In genomic region chr9:83609422-83610297, GRCm38 (mm10) we compare ENCODE assay signal across 9 mouse cellular contexts.
DNase-seq lines count a peak whose midpoint lies in the region; ATAC-seq and TF ChIP-seq lines count a peak whose summit lies in the region.
"Had no signal": no experiment of that assay in that cellular context is flagged by ENCODE, and none has a peak within 500 bp of the region (broad histone marks: within the 10 kb centered on the region; RNA-seq: fewer than 3 reads in every experiment).

No protein-coding gene starts in this region.

- H3K4me3 ChIP-seq in forebrain, postnatal 0 days (ENCODE audit: low read depth, low read length): no peak overlapping the region
- no peak overlapping the region for H3K4me3 ChIP-seq in hindbrain, embryonic 14.5 days (replicated peaks; ENCODE audit: low read length)
- H3K4me3 ChIP-seq: myocyte had no signal

- H3K4me2 ChIP-seq in forebrain, postnatal 0 days (ENCODE audit: low read depth): no peak overlapping the region
- H3K4me2 ChIP-seq in hindbrain, embryonic 14.5 days (replicated peaks): no peak overlapping the region

- no peaks in the 10 kb centered on the region for H3K4me1 ChIP-seq in forebrain, postnatal 0 days (ENCODE audit: insufficient read depth)
- H3K4me1 ChIP-seq in hindbrain, embryonic 14.5 days (replicated peaks; ENCODE audit: control insufficient read depth, insufficient read depth, low read length): peaks cover 12% of the 10 kb centered on the region

- 33% methylated on average over 9 of the region's 9 CpGs for WGBS in forebrain, postnatal 0 days
- WGBS in hindbrain, embryonic 14.5 days: 43% methylated on average over 9 of the region's 9 CpGs

- H3K9me3 ChIP-seq in forebrain, postnatal 0 days (ENCODE audit: low read length): no peaks in the 10 kb centered on the region
- no peaks in the 10 kb centered on the region for H3K9me3 ChIP-seq in hindbrain, embryonic 14.5 days (ENCODE audit: control insufficient read depth, low read length)

- H3K27ac ChIP-seq in forebrain, postnatal 0 days (ENCODE audit: low read depth, low read length): 0 out of 2 replicates have a peak overlapping the region, but pooled peaks have one; percentile 16
- H3K27ac ChIP-seq in hindbrain, embryonic 14.5 days: 0 out of 2 replicates have a peak overlapping the region, but pooled peaks have one; percentile 17

- H3K9ac ChIP-seq in forebrain, postnatal 0 days: no peak overlapping the region
- H3K9ac ChIP-seq in hindbrain, embryonic 14.5 days: 0 out of 2 replicates have a peak overlapping the region, but pooled peaks have one; percentile 20

- peak; percentile 98 for TF ChIP-seq CTCF in forebrain, postnatal 0 days (IDR thresholded peaks at IDR 0.05; ENCODE audit: low read depth)

- no peaks in the 10 kb centered on the region for H3K36me3 ChIP-seq in forebrain, postnatal 0 days (ENCODE audit: insufficient read depth)
- no peaks in the 10 kb centered on the region for H3K36me3 ChIP-seq in hindbrain, embryonic 14.5 days (replicated peaks; ENCODE audit: control insufficient read depth, insufficient read depth)

- peak; percentile 95 for ATAC-seq in forebrain, postnatal 0 days
- peak; percentile 86 for ATAC-seq in hindbrain, embryonic 14.5 days (ENCODE audit: low FRiP score)
- ATAC-seq in megakaryocyte, adult 5-6 weeks (ENCODE audit: poor library complexity, severe bottlenecking): peak; percentile 80

- no peaks in the 10 kb centered on the region for H3K27me3 ChIP-seq in forebrain, postnatal 0 days (ENCODE audit: insufficient read depth, low read length)
- H3K27me3 ChIP-seq in hindbrain, embryonic 14.5 days (ENCODE audit: control insufficient read depth, insufficient read depth, low read length): no peaks in the 10 kb centered on the region

- peak; percentile 81 for DNase-seq in Muller cell, postnatal 12 days (ENCODE audit: inconsistent ontology term)
- DNase-seq in cerebellum, adult 11-12 months: peak; percentile 71
- peak; percentile 94 for DNase-seq in forebrain, postnatal 0 days
- DNase-seq in hindbrain, embryonic 14.5 days (ENCODE audit: low spot score): peak; percentile 92
- peak; percentile 86 to 90 for DNase-seq in layer of hippocampus, postnatal 14 days (ENCODE audit: low spot score in 2 of 2)
- peak; percentile 88 for DNase-seq in right cerebral cortex, postnatal 14 days
- peak; percentile 71 to 81 for DNase-seq in urinary bladder, postnatal 4 days (ENCODE audit: low spot score in 2 of 2)
